Mouse (Mus musculus) gastrocnemius, adult 8-10 months (tissue): ENCODE measurements around the gene Nanog. TPM values are rescaled to one million over a fixed set of nuclear protein-coding genes. Genes with fewer than 3 reads are reported as not detected.
"Not testable (repeated sequence)": the region's sequence is repeated elsewhere in the genome, so short reads cannot be mapped to it uniquely, and the experiment has no call there.

Experiments used
- DNase-seq, 2 experiments: peaks; one replicate each; pipeline ENCODE4 v3.0.0; 2022; ENCODE audit warnings: low spot score in 2 of 2
- total RNA-seq, 4 experiments: library from RNA; stranded (reverse); gene quantifications; 2 replicates each; pipeline ENCODE4 v1.2.4; 2022

Nanog gene
- total RNA-seq: not detected

- no peak for DNase-seq
Observed at GRCm38 (mm10) chr6:122707036-122707800, at the start of gene Nanog. Nanog (plus strand) TSS chr6:122707489.

GRCm38 (mm10) chr6:122657630-122658029 lies 49.7 kb upstream of the Nanog start:
- DNase-seq: no peak

GRCm38 (mm10) chr6:122659567-122659966 lies 47.7 kb upstream of the Nanog start:
- no peak for DNase-seq

- DNase-seq: no peak
Observed at GRCm38 (mm10) chr6:122660601-122661379, 46.5 kb upstream of the Nanog start.

GRCm38 (mm10) chr6:122662551-122663264 lies 44.6 kb upstream of the Nanog start:
- DNase-seq: no peak

GRCm38 (mm10) chr6:122663596-122664206 lies 43.6 kb upstream of the Nanog start:
- DNase-seq: no peak

- DNase-seq: no peak
Observed at GRCm38 (mm10) chr6:122665866-122666265, 41.4 kb upstream of the Nanog start.

- no peak for DNase-seq
Observed at GRCm38 (mm10) chr6:122667715-122668114, 39.6 kb upstream of the Nanog start.

GRCm38 (mm10) chr6:122668823-122669222 lies 38.5 kb upstream of the Nanog start:
- no peak for DNase-seq

GRCm38 (mm10) chr6:122669406-122670200 lies 37.7 kb upstream of the Nanog start:
- DNase-seq: peak; percentile 83 to 84

GRCm38 (mm10) chr6:122670201-122670551 lies 37.1 kb upstream of the Nanog start:
- no peak for DNase-seq

- DNase-seq: no peak
Observed at GRCm38 (mm10) chr6:122670841-122671240, 36.4 kb upstream of the Nanog start.

- DNase-seq: no peak
Observed at GRCm38 (mm10) chr6:122672746-122673145, 34.5 kb upstream of the Nanog start.

- no peak for DNase-seq
Observed at GRCm38 (mm10) chr6:122682646-122683045, 24.6 kb upstream of the Nanog start.

- DNase-seq: no peak
Observed at GRCm38 (mm10) chr6:122686709-122687108, 20.6 kb upstream of the Nanog start.

- no peak for DNase-seq
Observed at GRCm38 (mm10) chr6:122689411-122690055, 17.8 kb upstream of the Nanog start.

- DNase-seq: no peak
Observed at GRCm38 (mm10) chr6:122690082-122690481, 17.2 kb upstream of the Nanog start.

- DNase-seq: no peak
Observed at GRCm38 (mm10) chr6:122695398-122695797, 11.9 kb upstream of the Nanog start.

GRCm38 (mm10) chr6:122699628-122700027 lies 7.7 kb upstream of the Nanog start:
- not testable (repeated sequence) for DNase-seq

GRCm38 (mm10) chr6:122701816-122702215 lies 5.5 kb upstream of the Nanog start:
- no peak for DNase-seq
